Mouse (Mus musculus) spleen, postnatal 4 days (tissue): ENCODE measurements around the gene Krtap4-16.
"Not testable (repeated sequence)": the region's sequence is repeated elsewhere in the genome, so short reads cannot be mapped to it uniquely, and the experiment has no call there.

Source experiments
- DNase-seq, 2 experiments: peaks; one replicate each; pipeline ENCODE4 v3.0.0; 2022; ENCODE audit warnings: low spot score in 2 of 2

Krtap4-16 gene

DNA sequence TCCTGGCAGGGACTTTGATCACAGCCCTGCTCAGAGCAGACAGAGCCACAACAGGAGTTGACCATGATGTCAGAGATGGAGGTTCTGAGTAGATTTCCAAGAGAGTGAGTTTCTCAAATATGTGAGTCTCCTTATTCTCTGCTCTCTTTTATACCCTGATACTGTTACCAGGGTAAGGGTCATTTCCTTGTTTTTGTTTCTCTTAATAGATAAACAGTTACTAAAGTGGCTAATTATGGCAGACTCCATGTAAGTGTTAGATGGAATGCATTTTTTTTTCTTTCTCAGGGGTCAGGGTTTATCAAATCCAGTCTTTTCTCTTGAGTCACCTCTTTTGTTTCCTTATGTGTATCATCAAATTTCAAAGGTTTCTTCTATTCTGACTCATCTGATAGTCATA, at the start of gene Krtap4-16:
Krtap4-16 (minus strand) TSS at position 101 of the 400 bp plus-strand sequence.
- no peak for DNase-seq

DNA sequence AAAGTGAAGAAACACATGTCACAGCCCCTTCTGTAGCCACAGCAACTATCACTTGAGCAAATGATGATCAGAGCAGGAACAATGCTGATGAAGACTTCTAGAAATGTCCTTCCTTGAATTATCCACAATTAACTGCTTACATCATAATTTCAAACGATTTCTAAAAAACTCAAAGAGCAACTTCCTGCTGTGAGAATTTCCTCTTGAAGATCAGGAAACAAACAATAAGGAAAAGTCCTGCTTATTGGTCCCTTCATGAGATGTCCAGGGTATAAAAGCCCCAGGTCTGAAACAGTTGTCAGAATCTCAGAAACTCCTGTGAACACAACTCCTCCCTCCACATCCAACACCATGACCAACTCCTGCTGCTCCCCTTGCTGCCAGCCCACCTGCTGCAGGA, 27.5 kb upstream of the Krtap4-16 start, which contains the start of gene Gm11567:
Gm11567 (plus strand) TSS at position 301 of the 400 bp plus-strand sequence.
- not testable (repeated sequence) for DNase-seq

DNA sequence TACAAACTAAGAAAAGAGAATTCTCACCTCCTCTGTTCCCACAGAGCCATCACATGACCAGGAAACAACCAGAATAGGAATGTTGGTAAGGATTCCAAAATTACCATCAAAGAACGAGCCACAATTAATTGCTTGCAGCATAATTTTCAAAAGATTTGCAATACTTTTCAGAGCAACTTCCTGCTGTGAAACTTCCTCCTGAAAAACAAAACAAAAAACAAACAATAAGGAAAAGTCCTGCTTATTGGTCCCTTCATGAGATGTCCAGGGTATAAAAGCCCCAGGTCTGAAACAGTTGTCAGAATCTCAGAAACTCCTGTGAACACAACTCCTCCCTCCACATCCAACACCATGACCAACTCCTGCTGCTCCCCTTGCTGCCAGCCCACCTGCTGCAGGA, 21.7 kb upstream of the Krtap4-16 start, which contains the start of gene Krtap9-1:
Krtap9-1 (plus strand) TSS at position 301 of the 400 bp plus-strand sequence.
- not testable (repeated sequence) for DNase-seq

DNA sequence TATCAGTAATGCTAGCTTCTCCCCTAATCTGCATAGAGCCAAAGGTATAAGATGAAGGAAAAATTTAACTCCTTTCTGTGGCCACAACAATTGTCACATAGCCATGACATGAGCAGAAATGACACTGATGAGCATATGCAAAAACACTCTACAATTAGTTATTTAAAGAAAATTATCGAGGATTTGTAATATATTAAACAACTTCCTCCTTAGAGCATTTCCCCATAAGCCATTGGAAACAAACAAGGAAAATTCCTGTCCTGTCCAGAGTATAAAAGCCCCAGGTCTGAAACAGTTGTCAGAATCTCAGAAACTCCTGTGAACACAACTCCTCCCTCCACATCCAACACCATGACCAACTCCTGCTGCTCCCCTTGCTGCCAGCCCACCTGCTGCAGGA, 12.8 kb upstream of the Krtap4-16 start, which contains the start of gene Gm11559:
Gm11559 (plus strand) TSS at position 301 of the 400 bp plus-strand sequence.
- not testable (repeated sequence) for DNase-seq

DNA sequence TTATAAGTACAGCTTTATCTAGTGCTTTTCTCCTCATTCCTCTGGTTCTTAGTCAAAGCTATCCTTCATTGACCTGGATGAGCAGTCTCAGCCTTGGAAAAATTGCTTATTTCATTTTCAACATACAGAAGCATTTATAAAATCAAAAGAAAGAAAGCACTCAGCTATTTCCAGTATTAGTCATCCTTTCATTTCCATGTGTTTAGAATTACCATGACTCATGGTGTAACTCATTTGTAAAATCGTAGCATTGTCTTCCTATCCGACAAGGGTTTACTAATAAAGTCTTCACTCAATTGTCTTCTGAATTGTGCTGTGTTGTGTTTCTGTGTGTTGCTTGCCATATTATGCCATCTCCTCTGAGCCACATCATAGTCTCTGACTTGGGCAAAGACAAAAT, 7.4 kb upstream of the Krtap4-16 start:
- no peak for DNase-seq

DNA sequence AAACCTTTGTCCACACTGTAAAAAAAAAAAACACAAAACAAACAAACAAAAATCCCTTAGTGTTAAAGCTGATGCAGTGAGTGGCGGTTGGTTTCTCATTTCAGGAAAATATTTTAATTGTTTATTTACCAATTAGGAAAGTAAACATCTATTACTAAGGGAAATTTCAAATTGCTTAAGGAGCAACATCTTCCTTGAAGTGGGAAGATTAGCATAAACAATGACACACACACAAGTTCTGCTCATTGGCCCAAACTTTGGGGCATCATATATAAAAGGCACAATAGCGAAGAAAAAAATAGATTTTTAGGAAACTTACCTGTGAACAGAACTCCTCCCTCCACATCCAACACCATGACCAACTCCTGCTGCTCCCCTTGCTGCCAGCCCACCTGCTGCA, 6.2 kb upstream of the Krtap4-16 start, which contains the start of gene Gm11568:
Gm11568 (plus strand) TSS at position 301 of the 400 bp plus-strand sequence.
- DNase-seq = no peak

DNA sequence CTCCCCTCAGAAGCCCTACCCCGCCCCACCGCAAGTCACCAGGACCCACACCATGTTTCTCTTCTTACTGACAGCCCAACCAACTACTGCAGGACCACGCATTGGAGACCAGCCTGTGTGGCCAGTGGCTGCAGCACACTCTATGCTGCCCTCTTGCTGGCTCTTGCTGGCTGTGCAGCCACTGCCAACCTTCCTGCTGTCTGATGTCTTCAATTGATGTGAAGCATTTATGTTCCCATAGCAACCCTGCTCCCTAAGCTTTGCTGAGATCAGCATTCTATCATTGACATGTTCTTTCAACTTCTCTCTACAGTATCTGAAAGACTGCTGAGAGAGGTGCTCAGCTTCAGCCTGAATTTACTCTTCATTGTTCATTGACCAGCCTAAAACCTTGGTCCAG, 2.7 kb upstream of the Krtap4-16 start:
- no peak for DNase-seq

DNA sequence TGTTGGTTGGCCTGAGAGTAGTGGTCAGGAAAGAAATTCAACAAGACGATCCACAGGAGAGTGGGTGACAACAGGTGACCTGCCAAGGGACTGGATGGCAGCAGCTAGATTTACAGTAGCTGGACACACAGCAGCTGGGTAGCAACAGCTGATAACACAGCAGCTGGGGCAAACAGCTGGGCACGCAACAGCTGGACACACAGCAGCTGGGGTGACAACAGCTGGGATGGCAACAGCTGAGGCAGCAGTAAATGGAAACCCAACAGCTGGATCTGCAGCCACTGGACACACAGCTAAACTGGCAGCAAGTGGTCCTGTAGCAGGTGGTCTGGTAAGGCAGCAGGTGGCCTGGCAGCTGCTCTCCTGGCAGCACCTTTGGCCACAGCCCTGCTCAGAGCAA, 4.7 kb downstream of the Krtap4-16 start:
- DNase-seq = no peak

DNA sequence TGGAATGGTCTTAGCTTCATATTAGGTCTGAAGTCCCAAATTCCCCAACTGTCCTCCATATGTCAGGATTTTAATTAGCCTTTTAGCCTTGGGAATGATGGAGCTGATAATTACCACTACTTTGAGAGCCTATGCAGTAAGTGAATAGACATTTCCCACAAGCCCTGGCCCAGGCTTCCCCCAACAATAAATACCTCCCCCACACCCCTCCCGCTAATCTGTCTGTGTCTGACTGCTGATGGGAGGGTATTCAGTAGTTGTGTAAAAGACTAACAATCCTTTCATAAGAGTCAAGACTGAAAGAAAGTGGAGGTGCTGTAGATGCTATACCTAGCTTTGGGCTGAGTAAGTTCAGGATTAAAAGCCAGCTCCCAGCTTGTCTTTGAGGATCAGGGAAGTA, 9.2 kb downstream of the Krtap4-16 start:
- no peak for DNase-seq

DNA sequence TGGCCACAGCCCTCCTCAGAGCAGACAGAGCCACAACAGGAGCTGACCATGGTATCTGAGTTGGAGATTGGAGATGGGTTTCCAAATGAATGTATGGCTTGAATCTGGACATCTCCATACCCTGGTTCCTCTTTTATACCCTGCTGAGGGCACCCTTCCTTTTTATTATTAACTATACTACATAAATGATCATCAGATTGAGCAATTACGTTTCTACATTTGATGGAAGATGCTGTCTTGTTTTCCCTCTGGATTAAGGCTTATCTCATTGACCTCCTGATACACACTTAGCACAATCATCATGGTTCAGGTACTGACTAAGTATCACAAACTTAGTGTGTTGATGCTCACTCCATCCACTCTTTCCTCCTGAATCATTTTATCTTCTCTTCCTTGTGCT, 13.4 kb downstream of the Krtap4-16 start, which contains the start of gene 2300003K06Rik:
2300003K06Rik (minus strand) TSS at position 101 of the 400 bp plus-strand sequence.
- DNase-seq = no peak

DNA sequence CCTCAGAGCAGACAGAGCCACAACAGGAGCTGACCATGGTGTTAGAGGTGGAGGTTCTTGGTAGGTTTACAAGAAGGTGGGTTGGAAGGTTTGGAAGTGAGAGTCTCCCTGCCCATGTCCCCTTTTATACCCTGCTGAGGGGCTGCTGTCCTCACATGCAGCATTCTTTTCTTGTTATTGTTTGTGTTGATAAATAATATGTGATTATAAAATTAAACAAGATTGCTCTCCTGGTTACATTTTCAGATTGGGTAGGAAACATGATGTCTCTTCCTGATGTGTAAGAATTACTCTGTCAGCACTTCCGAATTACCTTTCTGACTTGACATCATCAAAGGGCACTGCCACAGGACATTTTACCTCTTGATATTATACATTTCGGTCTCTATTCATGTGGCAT, 35.8 kb downstream of the Krtap4-16 start, which contains the start of gene Gm11564:
Gm11564 (minus strand) TSS at position 101 of the 400 bp plus-strand sequence.
- not testable (repeated sequence) for DNase-seq

DNA sequence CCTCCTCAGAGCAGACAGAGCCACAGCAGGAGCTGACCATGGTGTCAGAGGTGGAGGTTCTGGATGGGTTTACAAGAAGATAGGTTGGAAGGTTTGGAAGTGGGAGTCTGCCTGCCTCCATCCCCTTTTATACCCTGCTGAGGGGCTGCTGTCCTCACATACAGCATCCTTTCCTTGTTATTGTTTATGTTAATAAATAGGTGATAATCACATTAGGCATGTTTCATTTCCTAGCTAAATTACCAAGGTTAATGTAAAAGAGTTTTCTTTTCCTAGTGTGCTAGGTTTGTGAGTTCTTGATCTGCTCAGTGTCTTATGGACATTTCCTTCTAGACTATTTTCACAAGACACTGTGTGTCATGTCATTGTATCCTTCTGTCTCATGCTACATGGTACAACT, 41.6 kb downstream of the Krtap4-16 start, which contains the start of gene Krtap4-13:
Krtap4-13 (minus strand) TSS at position 101 of the 400 bp plus-strand sequence.
- DNase-seq = not testable (repeated sequence)

DNA sequence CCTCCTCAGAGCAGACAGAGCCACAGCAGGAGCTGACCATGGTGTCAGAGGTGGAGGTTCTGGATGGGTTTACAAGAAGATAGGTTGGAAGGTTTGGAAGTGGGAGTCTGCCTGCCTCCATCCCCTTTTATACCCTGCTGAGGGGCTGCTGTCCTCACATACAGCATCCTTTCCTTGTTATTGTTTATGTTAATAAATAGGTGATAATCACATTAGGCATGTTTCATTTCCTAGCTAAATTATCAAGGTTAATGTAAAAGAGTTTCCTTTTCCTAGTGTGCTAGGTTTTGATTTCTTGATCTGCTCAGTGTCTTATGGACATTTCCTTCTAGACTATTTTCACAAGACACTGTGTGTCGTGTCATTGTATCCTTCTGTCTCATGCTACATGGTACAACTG, 47.1 kb downstream of the Krtap4-16 start, which contains the start of gene Gm11554:
Gm11554 (minus strand) TSS at position 101 of the 400 bp plus-strand sequence.
- DNase-seq = not testable (repeated sequence)
